Mouse (Mus musculus) right cerebral cortex, postnatal 10 days (tissue): ENCODE data around the gene Gm6793.

Experiments
- DNase-seq, 2 experiments: peaks; one replicate each; pipeline ENCODE4 v3.0.0; 2021; ENCODE audit warnings: low spot score in 2 of 2

The Gm6793 gene

GRCm38 (mm10) chr8:112014936-112015335 is at the start of gene Gm6793:
TSS of gene Gm6793 (minus strand) at chr8:112015036.
- no peak for DNase-seq

GRCm38 (mm10) chr8:112061372-112061771 is 46.5 kb upstream of the Gm6793 start:
- peak in 1 of 2 experiments; percentile 35 for DNase-seq

GRCm38 (mm10) chr8:112054456-112054855 is 39.6 kb upstream of the Gm6793 start:
- no peak for DNase-seq

GRCm38 (mm10) chr8:112051537-112051936 is 36.7 kb upstream of the Gm6793 start:
- DNase-seq = no peak

- no peak for DNase-seq
These were observed 35.1 kb upstream of the Gm6793 start for GRCm38 (mm10) chr8:112049984-112050383.

GRCm38 (mm10) chr8:112048293-112048692 is 33.5 kb upstream of the Gm6793 start:
- DNase-seq = no peak

- DNase-seq = peak; percentile 93 to 94
These were observed 31.1 kb upstream of the Gm6793 start for GRCm38 (mm10) chr8:112045896-112046295.

- no peak for DNase-seq
These were observed 30.3 kb upstream of the Gm6793 start for GRCm38 (mm10) chr8:112045182-112045581.

GRCm38 (mm10) chr8:112037521-112037920 is 22.7 kb upstream of the Gm6793 start:
- DNase-seq = no peak

- DNase-seq = no peak
These were observed 19.8 kb upstream of the Gm6793 start for GRCm38 (mm10) chr8:112034603-112035002.

- DNase-seq = no peak
These were observed 18.2 kb upstream of the Gm6793 start for GRCm38 (mm10) chr8:112033071-112033470.

GRCm38 (mm10) chr8:112030663-112031062 is 15.8 kb upstream of the Gm6793 start:
- DNase-seq = no peak

- no peak for DNase-seq
These were observed 14.6 kb upstream of the Gm6793 start for GRCm38 (mm10) chr8:112029455-112029854.

GRCm38 (mm10) chr8:112011816-112012242 is 3.0 kb downstream of the Gm6793 start:
- peak; percentile 52 to 63 for DNase-seq

- peak; percentile 95 for DNase-seq
These were observed 3.6 kb downstream of the Gm6793 start, which contains the start of the genes Kars and Terf2ip for GRCm38 (mm10) chr8:112010997-112011815. TSS of gene Kars (minus strand) at chr8:112011323. TSS of gene Terf2ip (plus strand) at chr8:112011398.

GRCm38 (mm10) chr8:112009558-112009957 is 5.3 kb downstream of the Gm6793 start:
- DNase-seq = no peak

- no peak for DNase-seq
These were observed 7.2 kb downstream of the Gm6793 start for GRCm38 (mm10) chr8:112007669-112008068.

GRCm38 (mm10) chr8:112005601-112006000 is 9.2 kb downstream of the Gm6793 start:
- DNase-seq = peak; percentile 39 to 47

- no peak for DNase-seq
These were observed 10.1 kb downstream of the Gm6793 start for GRCm38 (mm10) chr8:112004754-112005153.

GRCm38 (mm10) chr8:111992703-111993039 is 22.2 kb downstream of the Gm6793 start:
- no peak for DNase-seq

GRCm38 (mm10) chr8:111992013-111992702 is 22.7 kb downstream of the Gm6793 start, which contains the start of gene Adat1:
TSS of gene Adat1 (minus strand) at chr8:111992302.
- peak; percentile 93 to 94 for DNase-seq

GRCm38 (mm10) chr8:111991278-111991677 is 23.6 kb downstream of the Gm6793 start:
- peak in 1 of 2 experiments; percentile 54 for DNase-seq

GRCm38 (mm10) chr8:111989911-111990310 is 24.9 kb downstream of the Gm6793 start:
- peak; percentile 66 to 76 for DNase-seq
